Mouse (Mus musculus): Measurements from ENCODE around the gene Rgs3.

Rgs3 gene

GRCm38 (mm10) chr4:62626228-62627026, 66.8 kb downstream of the Rgs3 start:
- in situ Hi-C loops (cut with MboI, MseI), result loop anchor here (5.0 kb wide), 1 partner anchor 39 kb away; no protein-coding TSS in a partner anchor

- in situ Hi-C loops (cut with MboI, MseI), result loop anchor here (5.0 kb wide), 1 partner anchor 40 kb away; no protein-coding TSS in a partner anchor
Observed at GRCm38 (mm10) chr4:62627331-62627730, 67.7 kb downstream of the Rgs3 start.

DNA sequence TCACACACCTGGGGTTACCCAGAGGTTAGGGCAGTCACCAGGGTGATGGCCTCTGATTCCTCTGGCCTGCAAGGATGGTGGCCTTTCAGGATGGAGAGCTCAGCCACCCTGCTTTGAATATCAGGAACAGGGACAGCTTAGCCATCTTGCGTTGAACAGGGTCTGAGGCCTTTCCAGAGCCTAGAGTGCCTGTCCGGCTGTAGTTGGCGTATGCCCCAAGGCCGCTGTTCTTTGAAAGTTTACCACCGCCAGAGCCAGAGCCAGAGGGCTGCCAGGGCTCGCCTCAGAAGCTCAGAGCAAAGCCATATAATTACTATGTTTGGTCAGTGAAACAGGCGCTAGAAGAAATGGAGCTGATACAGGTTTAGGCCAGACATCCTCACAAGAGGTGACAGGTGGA, 68.9 kb downstream of the Rgs3 start:
- in situ Hi-C loops (cut with MboI, MseI), result loop anchor here (5.0 kb wide), 1 partner anchor 41 kb away; no protein-coding TSS in a partner anchor

GRCm38 (mm10) chr4:62629461-62629860, 69.8 kb downstream of the Rgs3 start:
- in situ Hi-C loops (cut with MboI, MseI), result loop anchor here (5.0 kb wide), 1 partner anchor 42 kb away; no protein-coding TSS in a partner anchor

DNA sequence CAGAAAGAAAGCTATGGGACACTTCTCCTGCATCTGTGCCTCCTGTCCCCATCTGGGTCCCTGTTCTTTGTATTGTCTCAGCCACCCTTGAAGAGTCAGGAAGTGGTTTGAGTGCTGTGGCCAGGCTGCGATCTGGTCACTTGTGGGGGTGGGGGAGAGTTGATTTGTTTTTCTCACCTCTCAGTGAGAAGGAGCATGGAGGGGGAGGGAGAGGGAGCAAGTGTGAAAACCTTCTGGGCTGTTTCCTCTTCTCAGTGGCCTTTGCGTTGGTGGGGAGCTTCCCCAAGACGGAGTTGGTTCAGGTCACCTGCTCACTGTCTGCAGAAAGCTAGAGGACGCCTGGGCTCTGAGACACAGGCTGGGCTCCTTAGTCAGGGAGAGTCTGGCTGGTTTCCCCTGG, 70.3 kb downstream of the Rgs3 start:
- in situ Hi-C loops (cut with MboI, MseI), result loop anchor here (5.0 to 10.0 kb wide), 2 partner anchors 43 to 775 kb away; partner anchors contain the start of gene Akna

- in situ Hi-C loops (cut with MboI, MseI), result loop anchor here (10.0 kb wide), 1 partner anchor 772 kb away; the partner anchor contains the start of gene Akna
Observed at GRCm38 (mm10) chr4:62633243-62633642, 73.6 kb downstream of the Rgs3 start.

DNA sequence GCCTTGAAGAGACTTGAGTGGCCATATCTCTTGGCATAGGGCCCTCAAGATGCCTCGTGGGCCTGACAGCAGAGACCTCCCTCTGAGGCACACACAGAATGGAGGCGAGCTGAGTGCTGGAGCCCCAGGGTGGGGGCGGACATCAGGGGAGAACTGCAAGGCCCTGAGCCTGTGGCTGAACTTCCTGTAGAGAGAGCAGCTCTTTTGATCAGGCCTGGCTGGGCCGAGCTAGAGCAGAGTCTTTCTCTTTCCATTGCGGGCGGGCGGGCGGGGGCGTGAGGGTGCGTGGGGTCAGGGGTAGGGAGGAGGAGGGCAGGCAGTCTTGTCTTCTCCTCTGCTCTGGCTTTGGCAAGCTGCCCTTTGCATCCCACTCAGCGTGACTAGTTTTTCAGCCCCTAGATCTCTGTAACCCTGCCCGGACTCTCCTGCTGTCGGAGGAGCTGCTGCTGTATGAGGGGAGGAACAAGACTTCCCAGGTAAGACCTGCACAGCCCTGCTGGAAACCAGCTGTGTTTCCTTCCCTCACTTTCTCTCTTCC, 74.5 kb downstream of the Rgs3 start:
- in situ Hi-C loops (cut with MboI, MseI), result loop anchor here (10.0 kb wide), 1 partner anchor 771 kb away; the partner anchor contains the start of gene Akna

GRCm38 (mm10) chr4:62634840-62635239, 75.2 kb downstream of the Rgs3 start:
- in situ Hi-C loops (cut with MboI, MseI), result loop anchor here (10.0 kb wide), 1 partner anchor 770 kb away; the partner anchor contains the start of gene Akna

GRCm38 (mm10) chr4:62636047-62636446, 76.4 kb downstream of the Rgs3 start:
- in situ Hi-C loops (cut with MboI, MseI), result loop anchor here (10.0 kb wide), 1 partner anchor 769 kb away; the partner anchor contains the start of gene Akna

- in situ Hi-C loops (cut with MboI, MseI), result loop anchor here (10.0 kb wide), 1 partner anchor 767 kb away; the partner anchor contains the start of gene Akna
Observed at GRCm38 (mm10) chr4:62637856-62638604, 78.4 kb downstream of the Rgs3 start.

DNA sequence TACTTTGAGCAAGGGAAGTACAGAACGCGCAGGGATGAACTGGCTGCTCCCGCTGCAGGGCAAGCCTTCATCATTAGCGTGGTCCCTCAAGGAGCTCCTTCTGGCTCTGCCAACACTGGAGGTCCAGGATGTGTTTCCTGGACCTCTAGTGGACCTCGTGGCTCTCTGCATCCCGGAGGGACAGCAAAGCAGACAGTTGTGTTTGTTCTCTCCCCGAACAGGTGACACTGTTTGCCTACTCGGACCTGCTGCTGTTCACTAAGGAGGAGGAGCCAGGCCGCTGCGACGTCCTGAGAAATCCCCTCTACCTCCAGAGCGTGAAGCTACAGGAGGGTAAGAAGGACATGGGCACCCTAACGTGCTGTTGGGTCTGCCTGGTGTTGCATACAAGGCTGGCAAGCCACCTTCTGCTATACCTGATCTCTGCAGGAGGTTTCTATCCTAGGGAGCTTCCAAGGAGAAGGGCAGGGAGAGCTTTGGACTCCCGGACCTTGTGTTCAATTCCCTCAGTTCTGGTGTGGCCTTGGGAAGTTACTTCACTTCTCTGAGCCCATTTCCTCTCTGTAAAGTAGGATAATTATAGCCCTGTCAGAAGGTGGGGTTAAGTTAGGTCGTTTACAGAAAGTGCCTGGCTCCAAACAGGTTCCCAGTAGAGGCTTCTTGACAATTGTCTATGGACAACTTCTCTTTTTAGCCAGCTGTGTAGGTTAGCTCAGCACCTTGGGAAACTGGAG, 81.0 kb downstream of the Rgs3 start:
- in situ Hi-C loops (cut with MboI, MseI), result no loop called here

DNA sequence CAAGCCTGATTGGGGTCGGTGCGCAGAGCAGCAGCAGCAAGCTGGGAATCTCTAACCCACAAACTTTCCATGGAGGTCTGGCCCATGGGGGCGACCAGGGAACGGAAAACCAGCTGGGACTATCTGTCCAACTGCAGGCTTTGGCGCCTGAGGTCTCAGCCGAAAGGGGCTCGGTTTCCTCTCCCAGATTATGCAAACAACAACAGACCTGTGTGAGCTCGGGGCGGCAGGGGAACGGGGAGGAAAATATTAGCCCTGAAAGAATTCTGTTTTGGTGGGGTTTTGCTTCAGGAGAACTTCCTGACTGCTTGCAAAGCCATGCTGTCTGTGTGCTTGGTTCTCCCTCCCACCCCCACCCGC, 81.6 kb downstream of the Rgs3 start:
- in situ Hi-C loops (cut with MboI, MseI), result no loop called here

GRCm38 (mm10) chr4:62641656-62642055, 82.0 kb downstream of the Rgs3 start:
- in situ Hi-C loops (cut with MboI, MseI), result no loop called here

GRCm38 (mm10) chr4:62643401-62643800, 83.8 kb downstream of the Rgs3 start:
- in situ Hi-C loops (cut with MboI, MseI), result no loop called here

GRCm38 (mm10) chr4:62644031-62644793, 84.6 kb downstream of the Rgs3 start:
- in situ Hi-C loops (cut with MboI, MseI), result no loop called here

DNA sequence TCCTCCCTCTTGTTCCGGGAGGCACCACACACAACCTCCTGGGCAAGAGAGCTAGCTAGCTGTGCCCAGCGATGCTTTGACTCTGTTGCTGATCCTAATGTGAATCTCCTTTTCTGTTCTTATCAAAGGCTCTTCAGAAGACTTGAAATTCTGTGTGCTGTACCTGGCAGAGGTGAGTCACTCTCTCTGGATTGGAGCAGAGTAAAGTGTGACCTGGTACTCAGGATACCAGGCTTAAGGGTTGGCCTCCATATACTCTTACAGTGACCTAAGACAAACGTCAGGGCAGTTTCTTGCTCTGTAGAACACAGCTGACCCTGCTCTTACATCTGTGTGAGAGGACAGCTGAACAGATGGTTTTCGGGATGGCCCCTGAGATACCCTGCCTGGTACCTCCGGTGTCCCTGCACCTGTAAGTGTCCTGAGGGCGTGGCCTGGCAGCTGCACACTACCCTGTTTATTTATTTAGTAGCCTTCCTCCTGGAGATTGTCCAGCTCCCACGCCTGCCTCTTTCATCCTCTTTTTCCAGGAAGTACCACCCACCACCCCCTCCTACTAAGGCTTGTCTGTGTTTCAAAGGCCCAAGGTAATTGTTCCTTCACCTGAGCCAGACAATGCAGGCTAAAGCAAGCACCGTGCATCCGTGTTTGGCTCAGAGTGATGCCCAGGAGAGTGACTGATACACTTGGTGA, 87.1 kb downstream of the Rgs3 start:
- in situ Hi-C loops (cut with MboI, MseI), result no loop called here

- in situ Hi-C loops (cut with MboI, MseI), result no loop called here
Observed at GRCm38 (mm10) chr4:62648848-62649247, 89.2 kb downstream of the Rgs3 start.

DNA sequence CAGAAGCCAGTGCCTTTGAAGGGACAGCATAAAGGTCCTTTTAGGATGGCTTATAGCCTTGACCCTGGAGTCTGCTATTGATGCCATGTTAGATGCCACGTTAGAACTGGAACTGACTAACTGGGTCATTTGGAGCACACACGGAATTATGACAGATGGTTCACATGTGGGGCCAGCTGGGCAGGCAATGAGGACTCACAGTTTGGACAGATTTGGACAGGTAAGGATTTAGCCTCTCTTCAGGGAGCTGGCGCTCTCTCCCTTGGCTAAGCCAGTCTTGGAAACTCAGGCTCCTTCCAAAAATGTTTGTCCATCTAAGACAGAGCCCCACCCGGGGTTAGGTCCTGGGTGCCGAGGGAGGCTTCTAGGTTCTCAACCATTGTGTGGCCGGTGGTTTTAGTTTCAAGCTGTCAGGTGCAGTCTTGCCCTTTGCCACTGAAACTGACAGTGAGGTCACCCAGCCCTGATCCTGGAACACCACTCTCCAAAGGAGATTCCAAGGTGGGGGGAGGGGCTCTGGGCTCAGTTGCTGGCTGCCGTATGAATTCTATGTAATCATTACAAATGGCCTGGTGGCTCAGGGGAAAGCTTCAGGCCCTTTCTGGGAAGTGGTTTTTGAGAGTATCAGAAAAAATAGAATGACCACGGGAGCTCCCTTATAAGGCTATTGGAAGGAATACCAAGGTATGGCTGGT, 90.0 kb downstream of the Rgs3 start:
- in situ Hi-C loops (cut with MboI, MseI), result no loop called here

- in situ Hi-C loops (cut with MboI, MseI), result no loop called here
Observed at GRCm38 (mm10) chr4:62651179-62651760, 91.6 kb downstream of the Rgs3 start.
